Mouse (Mus musculus): Measurements from ENCODE around the gene Cryga. TPM values are rescaled to one million over a fixed set of nuclear protein-coding genes. Genes with fewer than 3 reads are reported as not detected.

Cryga gene
- polyA plus RNA-seq (2012; rRNA removed): 0.26 and 0.38 TPM in 2 replicates

DNA sequence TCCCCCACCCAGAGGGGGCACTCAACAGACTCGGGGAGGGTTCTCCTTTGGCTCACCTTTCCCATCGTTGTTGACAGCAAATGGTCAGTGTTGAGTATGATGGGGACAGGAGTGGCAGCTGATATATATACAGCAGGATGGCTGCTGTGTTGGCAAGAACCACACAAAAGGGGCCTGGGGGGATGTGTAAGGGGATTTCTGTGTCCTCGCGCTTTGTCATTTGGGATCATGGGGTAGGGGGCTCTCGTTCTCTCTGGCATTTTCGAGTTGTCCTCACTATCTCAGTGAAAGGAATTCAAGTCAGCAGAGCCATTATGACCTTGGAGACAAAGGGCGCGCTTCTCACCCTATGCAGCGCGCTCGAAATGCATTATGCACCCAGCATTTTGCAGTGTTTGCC is at the start of gene Cryga:
Gene Cryga, minus strand, starts transcription at position 101 of the 400 bp plus-strand sequence.
- 93% methylated on average over 11 of the region's 11 CpGs for WGBS
- Histone ChIP-seq H3K27me3 (ENCODE audit: control insufficient read depth, insufficient read depth, low read length) (no peaks in the 10 kb centered on the region), H3K27ac (ENCODE audit: control insufficient read depth, insufficient read depth, low read length) (no peak within 1 kb of the TSS), H3K4me3 (ENCODE audit: control insufficient read depth, insufficient read depth, low read length) (no peak within 1 kb of the TSS), H3K4me1 (replicated peaks; ENCODE audit: control insufficient read depth, insufficient read depth, low read length) (no peaks in the 10 kb centered on the region), H3K36me3 (ENCODE audit: control insufficient read depth, insufficient read depth, low read length) (no peaks in the 10 kb centered on the region)
- no peak for DNase-seq
- no peak for TF ChIP-seq POLR2A (IDR thresholded peaks at IDR 0.05; ENCODE audit: control insufficient read depth, extremely low read depth, insufficient read depth, low read length, poor library complexity)
- no peak for TF ChIP-seq CTCF (IDR thresholded peaks at IDR 0.05; ENCODE audit: borderline replicate concordance, control insufficient read depth, extremely low read depth, insufficient read depth, low read length, poor library complexity)

DNA sequence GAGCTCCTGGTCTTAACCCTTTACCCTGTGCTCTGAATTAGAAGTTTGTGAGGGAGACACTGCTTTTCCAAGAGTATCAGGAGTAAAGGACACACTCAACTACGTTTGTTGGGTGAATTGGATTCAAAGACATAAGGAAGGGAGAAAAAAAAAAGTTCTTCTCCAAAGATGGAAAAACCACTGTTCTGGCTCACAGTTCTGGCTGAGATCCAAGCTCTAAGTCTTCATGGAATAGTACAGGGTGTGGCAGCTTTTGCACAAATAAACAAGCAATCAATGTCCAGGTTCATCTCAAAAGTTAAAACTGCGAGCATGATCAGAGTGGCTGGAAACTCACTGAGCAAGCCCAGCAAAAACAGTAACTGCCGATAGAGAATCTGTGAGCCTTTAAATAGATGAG is 44.8 kb upstream of the Cryga start:
- no peak for DNase-seq

DNA sequence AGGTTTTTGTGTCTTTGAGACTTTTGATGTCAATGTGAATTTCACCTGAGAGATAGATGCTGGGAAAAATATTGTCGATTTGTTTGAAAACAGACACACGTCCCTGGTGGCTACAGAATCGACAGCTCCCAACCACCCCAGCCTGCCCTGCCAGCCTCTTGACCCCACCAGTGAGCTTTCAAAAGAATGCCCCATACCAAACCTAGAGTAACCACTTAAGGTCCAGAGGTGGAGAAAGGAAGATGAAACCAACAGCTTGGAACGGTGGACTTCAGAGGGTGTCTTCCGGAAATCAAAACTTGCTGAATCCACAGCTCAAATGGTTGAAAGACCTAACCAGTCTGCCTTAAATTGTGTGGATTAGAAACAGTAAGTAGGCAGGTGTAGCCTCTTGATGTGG is 44.2 kb upstream of the Cryga start:
- WGBS: 91% methylated on average over 5 of the region's 5 CpGs
- no peak for TF ChIP-seq POLR2A (IDR thresholded peaks at IDR 0.05; ENCODE audit: control insufficient read depth, extremely low read depth, insufficient read depth, low read length, poor library complexity)
- no peak for TF ChIP-seq CTCF (IDR thresholded peaks at IDR 0.05; ENCODE audit: borderline replicate concordance, control insufficient read depth, extremely low read depth, insufficient read depth, low read length, poor library complexity)
- no peak overlapping the region for H3K4me3 ChIP-seq (ENCODE audit: control insufficient read depth, insufficient read depth, low read length)
- no peak for DNase-seq
- H3K27me3 ChIP-seq (ENCODE audit: control insufficient read depth, insufficient read depth, low read length): no peaks in the 10 kb centered on the region
- no peak overlapping the region for H3K27ac ChIP-seq (ENCODE audit: control insufficient read depth, insufficient read depth, low read length)
- H3K36me3 ChIP-seq (ENCODE audit: control insufficient read depth, insufficient read depth, low read length): no peaks in the 10 kb centered on the region
- no peaks in the 10 kb centered on the region for H3K4me1 ChIP-seq (replicated peaks; ENCODE audit: control insufficient read depth, insufficient read depth, low read length)

More for the DNA sequence above, 44.8 kb upstream of the Cryga start:
- H3K4me1 ChIP-seq (replicated peaks; ENCODE audit: control insufficient read depth, insufficient read depth, low read length): no peaks in the 10 kb centered on the region
- TF ChIP-seq POLR2A (IDR thresholded peaks at IDR 0.05; ENCODE audit: control insufficient read depth, extremely low read depth, insufficient read depth, low read length, poor library complexity) (no peak), CTCF (IDR thresholded peaks at IDR 0.05; ENCODE audit: borderline replicate concordance, control insufficient read depth, extremely low read depth, insufficient read depth, low read length, poor library complexity) (no peak)
- H3K4me3 ChIP-seq (ENCODE audit: control insufficient read depth, insufficient read depth, low read length): no peak overlapping the region
- H3K27me3 ChIP-seq (ENCODE audit: control insufficient read depth, insufficient read depth, low read length): no peaks in the 10 kb centered on the region
- WGBS: 82% methylated on average over 3 of the region's 3 CpGs
- no peaks in the 10 kb centered on the region for H3K36me3 ChIP-seq (ENCODE audit: control insufficient read depth, insufficient read depth, low read length)
- H3K27ac ChIP-seq (ENCODE audit: control insufficient read depth, insufficient read depth, low read length): no peak overlapping the region

DNA sequence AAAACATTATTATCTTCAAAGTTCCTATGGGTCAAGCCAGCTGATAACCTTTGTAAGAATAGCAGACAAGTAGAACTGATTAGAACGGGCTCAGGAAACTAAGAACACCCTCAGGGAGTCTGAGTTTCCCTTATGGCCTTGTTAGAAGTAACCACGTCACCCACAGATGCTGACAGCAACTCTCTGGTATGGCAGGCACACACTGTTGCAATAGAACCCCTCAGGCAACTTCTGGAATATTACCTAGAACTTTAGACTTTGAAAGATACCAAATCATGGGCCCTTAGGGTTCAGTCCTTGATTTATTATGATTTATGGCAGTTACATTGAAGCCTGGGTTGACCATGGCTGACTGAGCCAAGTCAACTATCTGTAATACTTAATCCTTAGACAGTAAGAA is 43.4 kb upstream of the Cryga start:
- TF ChIP-seq POLR2A (IDR thresholded peaks at IDR 0.05; ENCODE audit: control insufficient read depth, extremely low read depth, insufficient read depth, low read length, poor library complexity) (no peak), CTCF (IDR thresholded peaks at IDR 0.05; ENCODE audit: borderline replicate concordance, control insufficient read depth, extremely low read depth, insufficient read depth, low read length, poor library complexity) (no peak)
- Histone ChIP-seq H3K4me1 (replicated peaks; ENCODE audit: control insufficient read depth, insufficient read depth, low read length) (no peaks in the 10 kb centered on the region), H3K27me3 (ENCODE audit: control insufficient read depth, insufficient read depth, low read length) (no peaks in the 10 kb centered on the region), H3K27ac (ENCODE audit: control insufficient read depth, insufficient read depth, low read length) (no peak overlapping the region), H3K36me3 (ENCODE audit: control insufficient read depth, insufficient read depth, low read length) (no peaks in the 10 kb centered on the region), H3K4me3 (ENCODE audit: control insufficient read depth, insufficient read depth, low read length) (no peak overlapping the region)
- no peak for DNase-seq
- WGBS: 37% methylated on average over 2 of the region's 2 CpGs

DNA sequence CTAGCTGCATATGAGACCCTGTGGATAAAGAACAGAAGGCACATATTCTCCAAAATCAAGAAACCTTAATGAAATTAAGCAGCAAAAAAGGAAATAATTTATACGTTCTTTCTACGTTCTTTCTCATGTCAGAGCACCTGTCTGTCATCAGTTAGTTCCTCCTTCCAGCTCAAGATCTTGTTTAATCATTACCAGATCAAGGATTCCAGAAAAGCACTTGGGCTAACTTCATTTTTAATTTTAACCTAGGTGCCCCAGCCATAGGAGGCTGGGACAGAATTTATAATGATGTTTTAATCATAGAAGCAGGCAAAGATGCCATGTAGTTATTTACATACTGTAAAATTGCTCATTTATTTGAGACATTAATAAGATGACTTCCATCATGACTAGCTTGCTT is 41.6 kb upstream of the Cryga start:
- H3K4me1 ChIP-seq (replicated peaks; ENCODE audit: control insufficient read depth, insufficient read depth, low read length): no peaks in the 10 kb centered on the region
- no peaks in the 10 kb centered on the region for H3K36me3 ChIP-seq (ENCODE audit: control insufficient read depth, insufficient read depth, low read length)
- TF ChIP-seq POLR2A (IDR thresholded peaks at IDR 0.05; ENCODE audit: control insufficient read depth, extremely low read depth, insufficient read depth, low read length, poor library complexity) (no peak), CTCF (IDR thresholded peaks at IDR 0.05; ENCODE audit: borderline replicate concordance, control insufficient read depth, extremely low read depth, insufficient read depth, low read length, poor library complexity) (no peak)
- no peak for DNase-seq
- H3K4me3 ChIP-seq (ENCODE audit: control insufficient read depth, insufficient read depth, low read length): no peak overlapping the region
- H3K27ac ChIP-seq (ENCODE audit: control insufficient read depth, insufficient read depth, low read length): no peak overlapping the region
- 91% methylated on average over 2 of the region's 2 CpGs for WGBS
- no peaks in the 10 kb centered on the region for H3K27me3 ChIP-seq (ENCODE audit: control insufficient read depth, insufficient read depth, low read length)

DNA sequence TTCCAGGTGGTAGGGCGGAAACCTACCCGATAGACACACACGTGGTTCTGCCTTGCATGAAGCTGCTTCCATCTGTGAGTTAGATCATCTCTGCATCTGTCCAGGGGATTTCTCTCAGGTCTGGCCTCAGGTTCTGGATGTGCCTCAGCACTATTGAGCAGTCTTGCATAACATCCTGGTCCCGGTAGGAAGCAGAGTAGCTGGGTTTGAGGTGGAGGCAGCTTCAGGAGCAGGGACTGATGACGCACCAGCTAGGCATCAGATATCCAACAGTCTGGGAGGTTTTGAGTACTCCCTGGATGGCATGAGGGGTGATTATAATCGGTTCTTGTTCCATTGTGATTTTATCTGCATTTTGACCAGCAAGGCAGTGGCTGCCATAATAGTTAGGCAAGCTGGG is 34.4 kb upstream of the Cryga start:
- 90% methylated on average over 6 of the region's 6 CpGs for WGBS
- TF ChIP-seq POLR2A (IDR thresholded peaks at IDR 0.05; ENCODE audit: control insufficient read depth, extremely low read depth, insufficient read depth, low read length, poor library complexity) (no peak), CTCF (IDR thresholded peaks at IDR 0.05; ENCODE audit: borderline replicate concordance, control insufficient read depth, extremely low read depth, insufficient read depth, low read length, poor library complexity) (no peak)
- Histone ChIP-seq H3K27me3 (ENCODE audit: control insufficient read depth, insufficient read depth, low read length) (no peaks in the 10 kb centered on the region), H3K36me3 (ENCODE audit: control insufficient read depth, insufficient read depth, low read length) (no peaks in the 10 kb centered on the region), H3K4me1 (replicated peaks; ENCODE audit: control insufficient read depth, insufficient read depth, low read length) (no peaks in the 10 kb centered on the region), H3K27ac (ENCODE audit: control insufficient read depth, insufficient read depth, low read length) (no peak overlapping the region), H3K4me3 (ENCODE audit: control insufficient read depth, insufficient read depth, low read length) (no peak overlapping the region)
- no peak for DNase-seq

DNA sequence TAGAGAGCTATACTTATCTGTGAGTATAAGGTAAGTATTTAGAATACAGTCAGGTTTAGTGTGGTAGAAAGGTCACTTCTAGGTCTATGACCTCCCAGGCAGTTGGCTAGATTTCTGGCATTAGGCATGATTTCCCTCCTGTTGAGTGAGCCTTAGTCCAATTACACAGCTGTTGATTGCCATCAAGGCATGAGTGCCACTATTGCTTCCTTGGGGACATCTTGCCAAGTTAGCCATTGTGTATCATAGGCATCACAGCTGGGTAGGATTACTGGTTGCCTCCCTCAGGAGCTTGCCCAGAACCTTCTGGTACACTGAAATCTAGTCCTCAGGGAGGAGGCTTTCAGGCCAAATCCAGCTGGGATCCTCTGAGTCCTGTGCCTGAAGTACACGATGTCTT is 29.7 kb upstream of the Cryga start:
- no peak overlapping the region for H3K27ac ChIP-seq (ENCODE audit: control insufficient read depth, insufficient read depth, low read length)
- DNase-seq: no peak
- no peaks in the 10 kb centered on the region for H3K36me3 ChIP-seq (ENCODE audit: control insufficient read depth, insufficient read depth, low read length)
- WGBS: 100% methylated on average over 1 of the region's 1 CpGs
- TF ChIP-seq CTCF (IDR thresholded peaks at IDR 0.05; ENCODE audit: borderline replicate concordance, control insufficient read depth, extremely low read depth, insufficient read depth, low read length, poor library complexity) (no peak), POLR2A (IDR thresholded peaks at IDR 0.05; ENCODE audit: control insufficient read depth, extremely low read depth, insufficient read depth, low read length, poor library complexity) (no peak)
- no peaks in the 10 kb centered on the region for H3K27me3 ChIP-seq (ENCODE audit: control insufficient read depth, insufficient read depth, low read length)
- H3K4me3 ChIP-seq (ENCODE audit: control insufficient read depth, insufficient read depth, low read length): no peak overlapping the region
- H3K4me1 ChIP-seq (replicated peaks; ENCODE audit: control insufficient read depth, insufficient read depth, low read length): no peaks in the 10 kb centered on the region

All from thymus, adult 2 months (tissue).